8 mouse cellular contexts compared by ENCODE assay signal in genomic region chr2:158152685-158153309, GRCm38 (mm10). TPM values are rescaled to one million over a fixed set of nuclear protein-coding genes. Genes with fewer than 3 reads are reported as not detected.
DNase-seq lines count a peak whose midpoint lies in the region; ATAC-seq and TF ChIP-seq lines count a peak whose summit lies in the region.

No protein-coding gene starts in this region.

- H3K4me3 ChIP-seq in neural tube, embryonic 15.5 days (replicated peaks) = no peak overlapping the region
- H3K4me3 ChIP-seq in forebrain, embryonic 11.5 days (ENCODE audit: low read depth, low read length) = no peak overlapping the region
- no peak overlapping the region for H3K4me3 ChIP-seq in limb, embryonic 15.5 days
- H3K4me3 ChIP-seq in heart, adult 2 months = no peak overlapping the region

- H3K4me1 ChIP-seq in neural tube, embryonic 15.5 days = peaks cover 12% of the 10 kb centered on the region; the same call in 1 of the 2 replicates
- peaks cover 8% of the 10 kb centered on the region; the same call in 1 of the 2 replicates for H3K4me1 ChIP-seq in forebrain, embryonic 11.5 days (replicated peaks; ENCODE audit: control insufficient read depth, insufficient read depth, low read length)
- peaks cover 26% of the 10 kb centered on the region for H3K4me1 ChIP-seq in limb, embryonic 15.5 days
- no peaks in the 10 kb centered on the region for H3K4me1 ChIP-seq in heart, adult 2 months (ENCODE audit: control insufficient read depth, insufficient read depth, low read length)

- H3K9ac ChIP-seq in neural tube, embryonic 15.5 days (replicated peaks) = no peak overlapping the region
- H3K9ac ChIP-seq in forebrain, embryonic 11.5 days (ENCODE audit: low read length) = no peak overlapping the region; the same call in 1 of the 2 replicates
- no peak overlapping the region for H3K9ac ChIP-seq in limb, embryonic 15.5 days
- H3K9ac ChIP-seq in heart, adult 2 months (ENCODE audit: low read depth, low read length) = no peak overlapping the region

- intact Hi-C loops in left cerebral cortex, postnatal 36 days (cut with DNase I) = no loop called here
- intact Hi-C loops in heart, adult 2 months (cut with DNase I) = no loop called here

- no peak for ATAC-seq in neural tube, embryonic 15.5 days (ENCODE audit: low FRiP score)
- ATAC-seq in forebrain, embryonic 11.5 days (replicated peaks; ENCODE audit: low FRiP score) = peak; percentile 89
- ATAC-seq in limb, embryonic 15.5 days (ENCODE audit: insufficient number of reproducible peaks, low FRiP score, low TSS enrichment, low read depth) = no peak

- WGBS in neural tube, embryonic 15.5 days = 44% methylated on average over 6 of the region's 6 CpGs
- WGBS in forebrain, embryonic 11.5 days = 18% methylated on average over 6 of the region's 6 CpGs
- 39% methylated on average over 6 of the region's 6 CpGs for WGBS in limb, embryonic 15.5 days
- 64% methylated on average over 6 of the region's 6 CpGs for WGBS in heart, adult 2 months

- DNase-seq in neural tube, embryonic 10.5 days (ENCODE audit: extremely low spot score, low spot score) = peak; percentile 43
- DNase-seq in forebrain, embryonic 11.5 days (ENCODE audit: low spot score) = peak; percentile 76
- DNase-seq in left cerebral cortex, postnatal 36 days (ENCODE audit: low spot score in 2 of 2) = no peak
- DNase-seq in natural killer cell, adult 2 months (ENCODE audit: low spot score in 2 of 2) = no peak
- DNase-seq in right cerebral cortex, postnatal 4 days = no peak
- DNase-seq in heart, adult 2 months = no peak

- H3K27me3 ChIP-seq in neural tube, embryonic 15.5 days (replicated peaks) = no peaks in the 10 kb centered on the region
- no peaks in the 10 kb centered on the region for H3K27me3 ChIP-seq in forebrain, embryonic 11.5 days (ENCODE audit: control insufficient read depth, insufficient read depth, low read length)
- H3K27me3 ChIP-seq in limb, embryonic 15.5 days = no peaks in the 10 kb centered on the region
- H3K27me3 ChIP-seq in heart, adult 2 months (ENCODE audit: control insufficient read depth, insufficient read depth, low read length) = no peaks in the 10 kb centered on the region

- no peak for TF ChIP-seq EP300 in heart, adult 2 months (IDR thresholded peaks at IDR 0.05; ENCODE audit: insufficient read depth, low read depth, low read length)

- no peak overlapping the region for H3K4me2 ChIP-seq in neural tube, embryonic 15.5 days
- peak overlapping the region; percentile 55; the same call in 1 of the 2 replicates for H3K4me2 ChIP-seq in forebrain, embryonic 11.5 days (ENCODE audit: low read depth, low read length, severe bottlenecking)
- H3K4me2 ChIP-seq in limb, embryonic 15.5 days = no peak overlapping the region

- TF ChIP-seq CTCF in heart, adult 2 months (IDR thresholded peaks at IDR 0.05) = no peak

- no peaks in the 10 kb centered on the region for H3K79me2 ChIP-seq in heart, adult 2 months (replicated peaks; ENCODE audit: control insufficient read depth, insufficient read depth, low read length)

- H3K9me3 ChIP-seq in neural tube, embryonic 15.5 days (replicated peaks) = 0 out of 2 replicates have a peak, but pooled peaks cover 3% of the 10 kb centered on the region
- H3K9me3 ChIP-seq in forebrain, embryonic 11.5 days (ENCODE audit: control insufficient read depth, low read length) = no peaks in the 10 kb centered on the region
- no peaks in the 10 kb centered on the region for H3K9me3 ChIP-seq in limb, embryonic 15.5 days

- no peak for TF ChIP-seq POLR2A in heart, adult 2 months (IDR thresholded peaks at IDR 0.05; ENCODE audit: insufficient read depth, low read depth, low read length)

- no peak overlapping the region for H3K27ac ChIP-seq in neural tube, embryonic 15.5 days (replicated peaks)
- peak overlapping the region; percentile 50; the same call in 1 of the 2 replicates for H3K27ac ChIP-seq in forebrain, embryonic 11.5 days (ENCODE audit: low read depth, low read length)
- peak overlapping the region; percentile 65; the same call in 1 of the 2 replicates for H3K27ac ChIP-seq in limb, embryonic 15.5 days
- no peak overlapping the region for H3K27ac ChIP-seq in heart, adult 2 months

- no peaks in the 10 kb centered on the region for H3K36me3 ChIP-seq in neural tube, embryonic 15.5 days
- H3K36me3 ChIP-seq in forebrain, embryonic 11.5 days (ENCODE audit: control insufficient read depth, insufficient read depth, low read length) = no peaks in the 10 kb centered on the region
- H3K36me3 ChIP-seq in limb, embryonic 15.5 days = no peaks in the 10 kb centered on the region
- H3K36me3 ChIP-seq in heart, adult 2 months (ENCODE audit: control insufficient read depth, insufficient read depth, low read length) = no peaks in the 10 kb centered on the region

RNA-seq across cellular contexts. Expression of gene Tgm2, which starts 6.6 kb away (rescaled TPM):
- 7.8 and 13.9 TPM in 2 replicates for polyA plus RNA-seq in neural tube, embryonic 15.5 days (2015; fragmentation: Nextera tagmentation; extraction: Ambion mirVana)
- polyA plus RNA-seq in forebrain, embryonic 11.5 days (2014; fragmentation: Nextera tagmentation; extraction: Ambion mirVana) = 4.2 and 4.7 TPM in 2 replicates
- polyA plus RNA-seq in limb, embryonic 15.5 days (2015; fragmentation: Nextera tagmentation; extraction: Ambion mirVana) = 13.3 and 18.1 TPM in 2 replicates
- total RNA-seq in left cerebral cortex, postnatal 36 days (2021) = 10 to 100 TPM; 11.2 to 11.5 TPM
- total RNA-seq in heart, adult 2 months (2021) = 100 to 1,000 TPM; 270 to 286 TPM
- 155 and 205 TPM in 2 replicates for polyA plus RNA-seq in heart, adult 2 months (2012; rRNA removed)

Comparison
In these comparisons a context has a peak if more than half of its experiments do, and no peak if none do; other contexts are left out.
1. DNase-seq: peak in neural tube, embryonic 10.5 days (single experiment) and forebrain, embryonic 11.5 days (single experiment); none in left cerebral cortex, postnatal 36 days (0 of 2), natural killer cell, adult 2 months (0 of 2), right cerebral cortex, postnatal 4 days (single experiment) and heart, adult 2 months (0 of 2).
2. H3K27ac ChIP-seq: peak in forebrain, embryonic 11.5 days (single experiment) and limb, embryonic 15.5 days (single experiment); none in neural tube, embryonic 15.5 days (single experiment) and heart, adult 2 months (single experiment).